18 mouse cellular contexts compared by ENCODE assay signal in the genomic region with DNA sequence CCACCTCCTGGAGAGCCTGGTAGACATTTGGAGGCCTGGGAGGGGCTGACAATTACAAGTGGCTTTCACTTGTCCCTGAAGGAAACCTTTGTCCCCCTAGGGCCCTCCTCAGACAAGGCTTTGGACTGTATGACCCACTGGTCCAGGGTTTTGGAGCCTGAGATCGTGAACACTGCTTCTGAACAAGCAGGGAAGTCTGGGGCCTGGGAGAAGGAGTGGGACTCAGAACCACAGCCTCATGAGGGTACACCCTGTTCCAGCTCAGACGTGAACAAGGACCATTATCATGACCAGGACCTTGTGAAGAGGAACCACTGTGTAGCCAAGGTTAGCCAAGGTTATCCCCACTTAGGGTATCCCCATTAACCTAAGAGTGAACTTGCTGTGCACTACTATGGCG.
"Had no signal": no experiment of that assay in that cellular context is flagged by ENCODE, and none has a peak within 500 bp of the region (broad histone marks: within the 10 kb centered on the region; RNA-seq: fewer than 3 reads in every experiment).

No protein-coding gene starts in this region.

- H3K9me3 ChIP-seq: midbrain, embryonic 10.5 days; midbrain, embryonic 13.5 days; neural tube, embryonic 13.5 days; neural tube, embryonic 15.5 days had no signal

- H3K27me3 ChIP-seq: midbrain, embryonic 13.5 days; neural tube, embryonic 13.5 days; neural tube, embryonic 15.5 days had no signal

- H3K4me2 ChIP-seq: lung, embryonic 14.5 days; midbrain, embryonic 13.5 days; neural tube, embryonic 13.5 days; neural tube, embryonic 15.5 days had no signal

- H3K4me3 ChIP-seq: midbrain, embryonic 10.5 days; midbrain, embryonic 13.5 days; myocyte; neural tube, embryonic 13.5 days; neural tube, embryonic 15.5 days had no signal

- ATAC-seq: midbrain, embryonic 13.5 days; midbrain, embryonic 16.5 days had no signal

- DNase-seq: lung, adult 18-20 months; lung, embryonic 14.5 days; lung, postnatal 10 days; retina, postnatal 1 day; right cerebral cortex, adult 18-20 months; right cerebral cortex, postnatal 25 days; right cerebral cortex, postnatal 4 days; spleen, adult 18-20 months; thymus, adult 18-20 months; thymus, postnatal 14 days; thymus, postnatal 36 days had no signal

- H3K27ac ChIP-seq: liver, embryonic 14.5 days; midbrain, embryonic 10.5 days; midbrain, embryonic 13.5 days; neural tube, embryonic 13.5 days; neural tube, embryonic 15.5 days had no signal

- H3K36me3 ChIP-seq: midbrain, embryonic 13.5 days; neural tube, embryonic 15.5 days had no signal

- H3K9ac ChIP-seq: liver, embryonic 14.5 days; lung, embryonic 14.5 days; midbrain, embryonic 13.5 days; neural tube, embryonic 13.5 days; neural tube, embryonic 15.5 days had no signal
